Mouse (Mus musculus): ENCODE measurements around the gene Ctnna2.

Gene Ctnna2

DNA sequence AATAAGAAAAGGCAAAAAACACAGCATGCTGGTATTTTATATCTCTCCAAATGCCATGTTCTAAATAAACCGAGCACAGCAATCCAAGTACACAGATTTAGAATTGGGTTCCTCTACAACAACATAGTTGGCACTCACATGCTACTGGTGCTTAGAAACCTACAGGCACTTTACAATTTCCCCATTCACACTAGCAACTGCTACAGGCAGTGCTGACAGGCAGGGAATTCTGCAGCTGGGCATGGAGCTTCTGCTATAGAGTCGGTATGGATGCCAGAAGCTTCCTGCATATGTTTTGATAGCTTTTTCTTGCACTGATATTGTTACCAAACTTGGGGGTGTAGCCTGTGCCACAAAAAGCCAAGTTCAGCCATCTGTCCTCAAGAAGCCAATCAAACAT, 131.8 kb downstream of the Ctnna2 start:
- Histone ChIP-seq H3K9me3 (ENCODE audit: low read length) (no peaks in the 10 kb centered on the region), H3K4me1 (replicated peaks; ENCODE audit: low read depth, low read length) (no peaks in the 10 kb centered on the region), H3K4me3 (replicated peaks; ENCODE audit: low read length) (no peak overlapping the region), H3K36me3 (ENCODE audit: insufficient read depth, low read length) (no peaks in the 10 kb centered on the region), H3K27me3 (ENCODE audit: insufficient read depth, low read length) (no peaks in the 10 kb centered on the region)
- TF ChIP-seq NANOG (IDR thresholded peaks at IDR 0.05; ENCODE audit: borderline replicate concordance, low read length) (no peak), POU5F1 (IDR thresholded peaks at IDR 0.05; ENCODE audit: borderline replicate concordance, low read length) (no peak), CTCF (conservative IDR thresholded peaks at IDR 0.05; ENCODE audit: low read length) (no peak)

DNA sequence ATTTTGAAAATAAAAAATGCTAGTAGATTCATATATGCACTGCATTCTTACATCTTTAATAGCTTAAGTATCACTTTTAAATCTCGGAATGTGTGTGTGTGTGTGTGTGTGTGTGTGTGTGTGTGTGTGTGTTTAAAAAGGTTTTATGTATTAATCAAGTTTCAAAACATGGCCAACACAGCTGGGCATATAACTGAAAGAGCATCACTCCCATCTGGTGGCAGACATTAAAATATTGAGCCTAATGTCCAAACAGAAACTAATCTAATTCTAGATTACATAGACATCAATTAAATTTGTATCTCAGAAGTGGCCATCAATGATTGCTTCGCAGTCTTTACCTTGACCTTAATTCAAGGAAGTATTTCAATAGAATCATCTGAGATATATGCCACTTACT, 140.4 kb downstream of the Ctnna2 start:
- Histone ChIP-seq H3K27me3 (ENCODE audit: insufficient read depth, low read length) (no peaks in the 10 kb centered on the region), H3K9me3 (ENCODE audit: low read length) (no peaks in the 10 kb centered on the region), H3K36me3 (ENCODE audit: insufficient read depth, low read length) (no peaks in the 10 kb centered on the region), H3K4me3 (replicated peaks; ENCODE audit: low read length) (no peak overlapping the region), H3K4me1 (replicated peaks; ENCODE audit: low read depth, low read length) (no peaks in the 10 kb centered on the region)
- no peak for TF ChIP-seq CTCF (conservative IDR thresholded peaks at IDR 0.05; ENCODE audit: low read length)
- TF ChIP-seq POU5F1 (IDR thresholded peaks at IDR 0.05; ENCODE audit: borderline replicate concordance, low read length): no peak
- no peak for TF ChIP-seq NANOG (IDR thresholded peaks at IDR 0.05; ENCODE audit: borderline replicate concordance, low read length)

DNA sequence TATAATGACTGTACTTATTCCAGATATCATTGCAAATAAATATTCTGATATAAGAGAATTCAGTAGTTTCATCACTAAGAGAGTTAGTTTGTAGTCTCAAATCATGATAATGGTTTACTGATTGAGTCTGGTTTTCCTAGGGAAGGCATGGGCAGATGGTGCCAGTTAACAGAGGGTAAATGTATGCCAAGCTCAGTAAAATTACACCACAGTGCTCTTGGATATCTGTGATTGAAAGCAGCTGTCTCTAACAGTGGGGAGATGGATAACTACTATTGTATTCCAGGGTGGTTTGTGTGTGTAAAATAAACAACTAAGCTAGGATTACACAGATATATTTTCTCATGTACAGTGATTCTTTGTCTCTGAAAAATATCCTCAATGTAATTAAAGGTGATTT, 140.8 kb downstream of the Ctnna2 start:
- no peak for TF ChIP-seq POU5F1 (IDR thresholded peaks at IDR 0.05; ENCODE audit: borderline replicate concordance, low read length)
- TF ChIP-seq CTCF (conservative IDR thresholded peaks at IDR 0.05; ENCODE audit: low read length): no peak
- no peak for TF ChIP-seq NANOG (IDR thresholded peaks at IDR 0.05; ENCODE audit: borderline replicate concordance, low read length)
- H3K36me3 ChIP-seq (ENCODE audit: insufficient read depth, low read length): no peaks in the 10 kb centered on the region
- H3K4me3 ChIP-seq (replicated peaks; ENCODE audit: low read length): no peak overlapping the region
- no peaks in the 10 kb centered on the region for H3K9me3 ChIP-seq (ENCODE audit: low read length)
- H3K4me1 ChIP-seq (replicated peaks; ENCODE audit: low read depth, low read length): no peaks in the 10 kb centered on the region
- H3K27me3 ChIP-seq (ENCODE audit: insufficient read depth, low read length): no peaks in the 10 kb centered on the region

DNA sequence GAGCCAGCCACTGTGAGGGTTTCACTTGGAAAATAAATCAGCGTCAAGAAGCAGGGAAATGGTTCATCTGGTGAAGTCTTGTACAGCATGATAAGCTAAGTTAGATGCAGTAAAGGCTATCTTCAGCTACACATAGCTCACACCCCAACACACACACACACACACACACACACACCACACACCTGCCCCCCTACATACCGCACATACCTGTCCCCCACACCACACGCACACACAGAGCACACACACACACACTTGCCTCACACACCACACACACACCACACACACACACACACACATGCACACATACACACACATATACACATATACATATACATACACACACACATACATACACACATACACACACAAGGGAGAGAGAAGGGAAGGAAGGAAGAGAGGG, 142.0 kb downstream of the Ctnna2 start:
- no peaks in the 10 kb centered on the region for H3K27me3 ChIP-seq (ENCODE audit: insufficient read depth, low read length)
- no peaks in the 10 kb centered on the region for H3K9me3 ChIP-seq (ENCODE audit: low read length)
- TF ChIP-seq CTCF (conservative IDR thresholded peaks at IDR 0.05; ENCODE audit: low read length) (no peak), POU5F1 (IDR thresholded peaks at IDR 0.05; ENCODE audit: borderline replicate concordance, low read length) (no peak), NANOG (IDR thresholded peaks at IDR 0.05; ENCODE audit: borderline replicate concordance, low read length) (no peak)
- H3K36me3 ChIP-seq (ENCODE audit: insufficient read depth, low read length): no peaks in the 10 kb centered on the region
- H3K4me3 ChIP-seq (replicated peaks; ENCODE audit: low read length): no peak overlapping the region
- no peaks in the 10 kb centered on the region for H3K4me1 ChIP-seq (replicated peaks; ENCODE audit: low read depth, low read length)

DNA sequence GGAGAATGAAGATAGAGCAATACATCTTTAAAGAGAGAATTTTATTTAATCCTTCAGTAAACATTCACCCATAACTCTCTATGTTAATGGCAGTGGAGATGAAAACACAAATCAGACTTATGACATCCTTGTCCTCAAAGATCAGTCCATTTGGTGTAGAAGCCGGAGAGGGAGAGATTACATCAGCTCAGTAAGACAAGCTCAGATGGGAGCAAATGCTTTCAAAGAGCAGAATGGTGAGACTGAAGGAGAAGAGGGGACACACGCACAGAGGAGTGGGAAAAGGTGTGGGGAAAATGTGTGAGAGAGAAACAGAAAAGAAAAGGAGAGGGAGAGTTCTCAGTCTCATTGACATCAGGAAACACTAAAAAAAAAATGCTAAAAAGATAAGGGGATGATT, 144.8 kb downstream of the Ctnna2 start:
- TF ChIP-seq POU5F1 (IDR thresholded peaks at IDR 0.05; ENCODE audit: borderline replicate concordance, low read length): no peak
- no peak for TF ChIP-seq CTCF (conservative IDR thresholded peaks at IDR 0.05; ENCODE audit: low read length)
- Histone ChIP-seq H3K4me3 (replicated peaks; ENCODE audit: low read length) (no peak overlapping the region), H3K9me3 (ENCODE audit: low read length) (no peaks in the 10 kb centered on the region), H3K4me1 (replicated peaks; ENCODE audit: low read depth, low read length) (no peaks in the 10 kb centered on the region), H3K36me3 (ENCODE audit: insufficient read depth, low read length) (no peaks in the 10 kb centered on the region), H3K27me3 (ENCODE audit: insufficient read depth, low read length) (no peaks in the 10 kb centered on the region)

DNA sequence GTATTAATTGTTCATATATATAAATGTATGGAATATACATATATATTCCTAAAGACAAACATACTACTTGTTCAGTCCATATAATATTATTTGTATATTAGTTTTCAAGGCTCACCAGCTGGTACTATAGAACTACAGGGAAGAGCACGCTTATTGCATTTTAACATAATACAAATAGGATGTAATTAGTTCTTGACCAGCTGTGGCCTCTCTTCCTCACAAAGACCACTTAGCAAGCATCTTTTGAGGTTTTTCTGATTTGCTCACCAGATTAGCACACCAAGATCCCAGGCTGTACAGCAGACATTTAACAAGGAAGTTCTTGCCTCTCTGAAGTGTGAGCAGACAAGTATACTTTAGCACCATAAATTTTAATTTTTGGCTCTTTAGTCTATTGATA, 152.0 kb downstream of the Ctnna2 start:
- H3K9me3 ChIP-seq (ENCODE audit: low read length): no peaks in the 10 kb centered on the region
- H3K27me3 ChIP-seq (ENCODE audit: insufficient read depth, low read length): no peaks in the 10 kb centered on the region
- no peaks in the 10 kb centered on the region for H3K4me1 ChIP-seq (replicated peaks; ENCODE audit: low read depth, low read length)
- no peak overlapping the region for H3K4me3 ChIP-seq (replicated peaks; ENCODE audit: low read length)
- no peaks in the 10 kb centered on the region for H3K36me3 ChIP-seq (ENCODE audit: insufficient read depth, low read length)
- TF ChIP-seq CTCF (conservative IDR thresholded peaks at IDR 0.05; ENCODE audit: low read length): no peak
- TF ChIP-seq POU5F1 (IDR thresholded peaks at IDR 0.05; ENCODE audit: borderline replicate concordance, low read length): no peak
- no peak for TF ChIP-seq NANOG (IDR thresholded peaks at IDR 0.05; ENCODE audit: borderline replicate concordance, low read length)

DNA sequence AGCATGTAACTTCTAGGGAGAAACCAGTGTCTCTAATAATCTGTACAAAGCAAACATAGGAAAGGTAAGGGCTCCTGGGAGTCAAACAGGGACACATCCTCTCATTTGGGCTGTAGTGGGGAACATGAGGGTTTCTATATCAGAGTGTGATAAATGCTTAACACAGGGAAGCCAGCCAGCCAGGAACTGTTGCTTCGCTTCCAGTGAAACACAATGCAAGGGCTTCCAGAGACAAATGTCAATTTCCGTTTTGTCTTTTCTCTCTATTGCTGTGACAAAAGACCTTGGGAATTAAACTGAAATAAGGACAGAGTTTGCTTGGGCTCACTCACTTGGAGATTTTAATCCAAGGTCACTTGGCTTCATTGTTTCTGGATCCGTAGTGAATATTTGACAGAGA, 162.4 kb downstream of the Ctnna2 start:
- H3K4me1 ChIP-seq (replicated peaks; ENCODE audit: low read depth, low read length): no peaks in the 10 kb centered on the region
- H3K9me3 ChIP-seq (ENCODE audit: low read length): no peaks in the 10 kb centered on the region
- no peak overlapping the region for H3K4me3 ChIP-seq (replicated peaks; ENCODE audit: low read length)
- no peaks in the 10 kb centered on the region for H3K36me3 ChIP-seq (ENCODE audit: insufficient read depth, low read length)
- H3K27me3 ChIP-seq (ENCODE audit: insufficient read depth, low read length): no peaks in the 10 kb centered on the region
- TF ChIP-seq POU5F1 (IDR thresholded peaks at IDR 0.05; ENCODE audit: borderline replicate concordance, low read length) (no peak), CTCF (conservative IDR thresholded peaks at IDR 0.05; ENCODE audit: low read length) (no peak), NANOG (IDR thresholded peaks at IDR 0.05; ENCODE audit: borderline replicate concordance, low read length) (no peak)

DNA sequence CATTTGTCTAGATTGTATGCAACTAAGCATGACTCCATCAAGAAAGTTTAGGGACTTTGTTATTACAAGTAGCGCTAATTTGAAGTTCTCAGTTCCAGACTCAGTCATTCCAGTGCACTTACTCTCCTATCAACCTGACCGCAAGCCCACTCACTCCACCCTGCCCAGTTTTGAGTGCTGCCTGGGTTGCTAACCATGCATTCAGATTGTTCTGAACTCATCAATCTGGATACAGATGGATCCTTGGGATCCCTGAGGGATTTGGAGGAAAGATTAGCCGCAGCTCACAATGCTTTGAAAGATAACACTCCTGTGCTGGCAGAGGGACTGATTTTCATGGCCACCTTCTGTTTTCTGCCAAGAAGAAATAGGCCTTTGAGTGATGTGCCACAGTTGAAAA, 168.5 kb downstream of the Ctnna2 start:
- TF ChIP-seq POU5F1 (IDR thresholded peaks at IDR 0.05; ENCODE audit: borderline replicate concordance, low read length) (no peak), CTCF (conservative IDR thresholded peaks at IDR 0.05; ENCODE audit: low read length) (no peak), NANOG (IDR thresholded peaks at IDR 0.05; ENCODE audit: borderline replicate concordance, low read length) (no peak)
- Histone ChIP-seq H3K36me3 (ENCODE audit: insufficient read depth, low read length) (no peaks in the 10 kb centered on the region), H3K4me3 (replicated peaks; ENCODE audit: low read length) (no peak overlapping the region), H3K27me3 (ENCODE audit: insufficient read depth, low read length) (no peaks in the 10 kb centered on the region), H3K4me1 (replicated peaks; ENCODE audit: low read depth, low read length) (no peaks in the 10 kb centered on the region), H3K9me3 (ENCODE audit: low read length) (no peaks in the 10 kb centered on the region)

DNA sequence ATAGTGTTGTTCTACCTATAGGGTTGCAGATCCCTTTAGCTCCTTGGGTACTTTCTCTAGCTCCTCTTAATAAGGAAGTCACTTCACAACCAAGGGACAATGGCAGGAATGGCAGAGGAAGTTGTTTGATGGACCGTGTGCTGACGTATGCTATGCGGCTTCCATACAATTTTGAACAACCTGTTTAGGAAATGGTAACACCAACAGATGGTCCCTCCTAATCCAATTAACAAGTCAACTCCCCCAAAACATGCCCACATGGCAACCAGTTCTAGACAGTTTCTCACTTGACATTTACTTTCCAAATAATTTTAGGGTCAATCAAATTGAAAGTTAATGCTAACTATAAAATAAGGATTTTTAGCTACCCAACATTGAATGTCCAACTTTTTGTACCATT, 176.9 kb downstream of the Ctnna2 start:
- H3K9me3 ChIP-seq (ENCODE audit: low read length): no peaks in the 10 kb centered on the region
- no peak overlapping the region for H3K4me3 ChIP-seq (replicated peaks; ENCODE audit: low read length)
- H3K27me3 ChIP-seq (ENCODE audit: insufficient read depth, low read length): no peaks in the 10 kb centered on the region
- no peak for TF ChIP-seq POU5F1 (IDR thresholded peaks at IDR 0.05; ENCODE audit: borderline replicate concordance, low read length)
- TF ChIP-seq NANOG (IDR thresholded peaks at IDR 0.05; ENCODE audit: borderline replicate concordance, low read length): no peak
- TF ChIP-seq CTCF (conservative IDR thresholded peaks at IDR 0.05; ENCODE audit: low read length): no peak
- H3K36me3 ChIP-seq (ENCODE audit: insufficient read depth, low read length): no peaks in the 10 kb centered on the region
- H3K4me1 ChIP-seq (replicated peaks; ENCODE audit: low read depth, low read length): no peaks in the 10 kb centered on the region

Data from E14TG2a.4 (cell line).